Mouse (Mus musculus) midbrain, postnatal 0 days (tissue): ENCODE results near the gene Med28. TPM values are rescaled to one million over a fixed set of nuclear protein-coding genes. Genes with fewer than 3 reads are reported as not detected.

Source experiments
- ATAC-seq: fragments of 200-750 bp; cut with Nextera tagmentation; 2 replicates; pipeline ENCODE4 v1.8.0; 2017; ENCODE audit warnings: moderate number of reproducible peaks, mild to moderate bottlenecking, moderate TSS enrichment, moderate library complexity; ENCODE audit not compliant: low FRiP score
- DNase-seq: peaks from one replicate; pipeline ENCODE4 v3.0.0-alpha.2; 2015; ENCODE audit warnings: low spot score
- H3K27ac ChIP-seq: fragments of 300-500 bp; sonication (generic); 2 replicates; pipeline ENCODE4 v1.5.1; 2014; ENCODE audit warnings: low read depth, mild to moderate bottlenecking, low read length, mixed read lengths
- H3K27me3 ChIP-seq: fragments of 300-500 bp; sonication (generic); 2 replicates; pipeline ENCODE4 v1.6.1; 2014; ENCODE audit warnings: low read length, control low read depth, mixed read lengths; ENCODE audit not compliant: insufficient read depth
- H3K36me3 ChIP-seq: fragments of 300-500 bp; sonication (generic); 2 replicates; pipeline ENCODE4 v1.6.1; 2014; ENCODE audit warnings: low read length, control low read depth, mixed read lengths; ENCODE audit not compliant: insufficient read depth
- H3K4me1 ChIP-seq: fragments of 300-500 bp; sonication (generic); 2 replicates; pipeline ENCODE4 v1.6.1; 2014; ENCODE audit warnings: mild to moderate bottlenecking, control low read depth, antibody characterized with exemption, low read length, mixed read lengths; ENCODE audit not compliant: insufficient read depth
- H3K4me2 ChIP-seq: fragments of 300-500 bp; sonication (generic); 2 replicates; pipeline ENCODE4 v1.6.1; 2014; ENCODE audit warnings: low read depth, mild to moderate bottlenecking, low read length, mixed read lengths; ENCODE audit not compliant: poor library complexity, severe bottlenecking
- H3K4me3 ChIP-seq: fragments of 300-500 bp; sonication (generic); 2 replicates; pipeline ENCODE4 v1.5.1; 2014; ENCODE audit warnings: low read depth, mild to moderate bottlenecking, low read length, moderate library complexity
- H3K9ac ChIP-seq: fragments of 300-500 bp; sonication (generic); replicated peaks from 2 replicates; pipeline ENCODE4 v1.6.1; 2014; ENCODE audit warnings: mild to moderate bottlenecking, low read length, moderate library complexity, mixed read lengths; ENCODE audit not compliant: poor library complexity, severe bottlenecking
- H3K9me3 ChIP-seq: fragments of 300-500 bp; sonication (generic); 2 replicates; pipeline ENCODE4 v1.6.1; 2016; ENCODE audit warnings: low read length, control low read depth
- CTCF ChIP-seq: IDR thresholded peaks from 2 replicates; pipeline ENCODE4 v1.5.1; 2016; ENCODE audit warnings: antibody characterized with exemption, mild to moderate bottlenecking
- WGBS: fragments of 180-500 bp; shearing (Covaris S2); extraction: QIAGEN DNeasy Blood & Tissue Kit; methylation state at CpG from one replicate; pipeline ENCODE4 v1.1.7; 2014; 5-methylcytosine and 5-hydroxymethylcytosine counted together
- polyA plus RNA-seq: library from polyadenylated mRNA; unstranded; fragments of >200 nt; fragmentation: Nextera tagmentation; extraction: Ambion mirVana; gene quantifications from 2 replicates; pipeline ENCODE4 v1.2.1, GENCODE M21; 2015
- total RNA-seq: library from RNA; depleted of rRNA; stranded (reverse); fragments of >200 nt; gene quantifications from 2 replicates; pipeline ENCODE4 v1.2.3, GENCODE M21; 2014

The Med28 gene
- total and polyA plus RNA-seq, 2 experiments from 2014 or later = 45.6 to 253 TPM

GRCm38 (mm10) chr5:45496479-45496878, 23.6 kb upstream of the Med28 start:
- no peaks in the 10 kb centered on the region for H3K9me3 ChIP-seq
- no peak for TF ChIP-seq CTCF
- H3K27me3 ChIP-seq = no peaks in the 10 kb centered on the region
- ATAC-seq (no peak), DNase-seq (no peak)
- no peak overlapping the region for H3K27ac ChIP-seq
- 89% methylated on average over 4 of the region's 4 CpGs for WGBS
- peaks cover 18% of the 10 kb centered on the region for H3K36me3 ChIP-seq
- H3K4me2 ChIP-seq = no peak overlapping the region
- no peak overlapping the region for H3K4me3 ChIP-seq
- no peak overlapping the region for H3K9ac ChIP-seq
- H3K4me1 ChIP-seq = 0 out of 2 replicates have a peak, but pooled peaks cover 3% of the 10 kb centered on the region

DNA sequence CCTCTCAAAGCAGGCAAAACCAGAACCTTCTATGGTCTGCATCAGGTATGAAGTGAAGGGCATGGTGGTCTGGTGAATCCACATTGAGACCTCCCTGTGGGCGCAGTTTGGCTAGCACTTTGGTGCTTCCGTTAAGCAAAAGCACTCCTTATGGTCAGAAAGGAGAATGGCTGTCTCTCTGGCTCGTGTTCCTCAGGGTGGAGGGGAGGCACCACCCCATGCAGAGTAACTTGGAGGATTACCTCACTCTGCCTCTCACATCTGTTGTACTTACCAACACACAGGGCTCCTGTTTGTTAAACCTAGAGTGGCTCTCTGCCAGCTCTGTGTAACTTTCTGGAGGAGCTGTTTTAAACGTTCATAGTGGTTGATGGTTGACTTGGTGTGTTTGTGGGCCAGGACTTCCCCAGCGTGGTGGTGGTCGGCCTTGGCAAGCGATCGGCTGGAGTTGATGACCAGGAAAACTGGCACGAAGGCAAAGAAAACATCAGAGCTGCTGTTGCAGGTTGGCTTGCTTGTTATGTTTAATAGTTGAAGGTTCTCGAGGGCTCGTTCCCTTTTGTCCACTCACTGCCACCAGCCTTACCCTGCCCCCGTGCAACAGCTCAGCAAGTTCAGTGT, 23.0 kb upstream of the Med28 start:
- Histone ChIP-seq H3K9ac (no peak overlapping the region), H3K36me3 (peaks cover 20% of the 10 kb centered on the region), H3K9me3 (no peaks in the 10 kb centered on the region), H3K4me2 (no peak overlapping the region), H3K4me3 (no peak overlapping the region), H3K4me1 (0 out of 2 replicates have a peak, but pooled peaks cover 3% of the 10 kb centered on the region), H3K27me3 (no peaks in the 10 kb centered on the region), H3K27ac (no peak overlapping the region)
- TF ChIP-seq CTCF = no peak
- ATAC-seq (no peak), DNase-seq (no peak)
- 88% methylated on average over 12 of the region's 12 CpGs for WGBS

DNA sequence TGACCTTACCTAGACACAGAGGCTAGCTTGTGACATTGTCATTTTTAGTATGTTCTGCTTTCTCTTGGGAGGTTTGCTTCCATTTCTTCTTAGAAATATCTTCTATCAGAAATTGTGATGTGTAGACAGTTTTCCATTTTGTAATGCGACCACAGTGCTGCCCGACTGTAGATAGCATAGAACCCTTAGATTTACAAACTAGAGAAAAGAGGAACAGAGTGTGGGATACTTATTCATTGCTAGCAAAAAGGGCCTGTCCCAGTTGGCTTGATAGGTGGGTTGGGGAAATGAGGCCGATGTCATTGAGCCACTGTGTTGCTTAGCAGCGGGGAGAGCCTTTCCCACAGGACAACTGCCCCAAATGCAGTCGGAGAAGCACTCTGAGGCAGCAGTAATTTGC, 22.5 kb upstream of the Med28 start:
- no peak for TF ChIP-seq CTCF
- Histone ChIP-seq H3K27ac (no peak overlapping the region), H3K4me1 (0 out of 2 replicates have a peak, but pooled peaks cover 3% of the 10 kb centered on the region), H3K9me3 (no peaks in the 10 kb centered on the region), H3K36me3 (peaks cover 21% of the 10 kb centered on the region), H3K9ac (no peak overlapping the region), H3K27me3 (no peaks in the 10 kb centered on the region), H3K4me3 (no peak overlapping the region), H3K4me2 (no peak overlapping the region)
- 89% methylated on average over 5 of the region's 5 CpGs for WGBS
- ATAC-seq (no peak), DNase-seq (no peak)

DNA sequence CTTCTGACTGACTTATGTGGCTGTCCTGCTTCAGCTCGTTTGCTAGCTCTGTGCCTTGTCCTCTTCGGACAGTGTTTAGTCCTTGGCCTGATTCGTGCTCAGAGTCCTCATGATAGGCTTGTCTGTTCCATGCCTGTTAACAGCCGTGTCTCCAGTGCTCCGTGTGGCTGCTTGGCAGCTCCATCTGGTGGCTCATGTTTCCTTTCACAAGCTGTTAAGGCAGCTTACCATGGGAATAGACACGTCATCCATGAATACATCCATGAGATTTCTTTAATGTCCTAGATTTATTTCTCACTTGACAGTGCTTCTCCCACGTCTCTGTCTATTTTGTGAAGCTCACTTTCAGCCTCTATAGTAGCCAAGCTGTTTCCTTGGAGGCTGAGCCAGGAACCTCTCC, 10.0 kb upstream of the Med28 start:
- H3K36me3 ChIP-seq = peaks cover 27% of the 10 kb centered on the region

DNA sequence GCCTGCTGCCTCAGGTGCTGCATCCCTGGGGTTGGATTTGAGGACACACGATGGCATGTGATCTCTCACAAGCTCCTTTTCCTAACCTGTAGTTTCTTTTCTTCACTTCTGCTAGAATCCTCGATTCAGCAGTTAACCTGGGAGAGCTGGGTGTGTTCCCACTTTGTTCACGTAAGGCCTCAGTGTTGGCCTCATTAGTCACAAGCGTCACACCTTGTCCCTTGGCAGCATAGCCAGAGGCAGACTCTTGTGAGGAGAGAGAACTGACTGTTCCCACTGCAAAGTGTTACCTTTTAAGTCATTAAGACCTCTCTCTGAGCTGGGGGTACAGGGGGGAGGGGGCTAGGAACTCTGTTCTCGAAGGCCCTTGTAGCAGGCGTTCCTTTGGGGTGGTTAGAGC, 7.1 kb upstream of the Med28 start:
- H3K4me2 ChIP-seq = no peak overlapping the region
- H3K9ac ChIP-seq = no peak overlapping the region
- ATAC-seq = no peak
- no peak overlapping the region for H3K4me3 ChIP-seq
- WGBS = 95% methylated on average over 6 of the region's 6 CpGs
- no peaks in the 10 kb centered on the region for H3K4me1 ChIP-seq
- DNase-seq = no peak
- no peak overlapping the region for H3K27ac ChIP-seq
- no peak for TF ChIP-seq CTCF
- H3K27me3 ChIP-seq = no peaks in the 10 kb centered on the region
- peaks cover 12% of the 10 kb centered on the region; the same call in 1 of the 2 replicates for H3K36me3 ChIP-seq
- no peaks in the 10 kb centered on the region for H3K9me3 ChIP-seq

More for the DNA sequence above, 10.0 kb upstream of the Med28 start:
- Histone ChIP-seq H3K27ac (no peak overlapping the region), H3K9ac (no peak overlapping the region), H3K4me1 (no peaks in the 10 kb centered on the region), H3K9me3 (no peaks in the 10 kb centered on the region), H3K4me2 (no peak overlapping the region), H3K4me3 (no peak overlapping the region), H3K27me3 (no peaks in the 10 kb centered on the region)
- TF ChIP-seq CTCF = peak; percentile 59
- ATAC-seq (no peak), DNase-seq (peak; percentile 40)
- 82% methylated on average over 7 of the region's 7 CpGs for whole genome bisulfite sequencing

DNA sequence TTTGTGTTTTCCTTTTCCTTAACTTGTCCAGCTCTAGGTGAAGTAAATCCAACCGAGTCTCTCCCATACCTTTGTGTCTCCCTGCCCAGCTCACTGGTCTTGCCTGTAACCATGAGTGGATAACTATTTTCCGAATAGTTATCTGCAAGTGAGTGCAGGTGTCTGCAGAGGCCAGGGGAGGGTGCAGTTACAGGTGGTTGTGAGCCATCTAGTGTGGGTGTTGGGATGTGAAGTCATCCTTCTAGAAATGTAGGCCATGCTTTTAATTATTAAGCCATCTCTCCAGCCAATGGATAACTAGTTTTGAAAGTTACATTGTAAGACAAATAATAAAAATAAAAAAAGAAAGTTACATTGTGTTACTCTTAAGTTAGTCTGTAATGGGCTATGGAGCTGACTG, 6.5 kb upstream of the Med28 start:
- no peak for ATAC-seq
- TF ChIP-seq CTCF = no peak
- 96% methylated on average over 2 of the region's 2 CpGs for WGBS
- H3K4me3 ChIP-seq = no peak overlapping the region
- no peak overlapping the region for H3K27ac ChIP-seq
- no peaks in the 10 kb centered on the region for H3K27me3 ChIP-seq
- no peaks in the 10 kb centered on the region for H3K9me3 ChIP-seq
- H3K36me3 ChIP-seq = peaks cover 12% of the 10 kb centered on the region; the same call in 1 of the 2 replicates
- H3K4me2 ChIP-seq = no peak overlapping the region
- DNase-seq = no peak
- H3K4me1 ChIP-seq = no peaks in the 10 kb centered on the region
- no peak overlapping the region for H3K9ac ChIP-seq
